Mouse (Mus musculus) v-Abl transformed pro-B cells (cell line): ENCODE results near the gene Krtap16-1.

Experiments
- in situ Hi-C, 2 experiments: fragments of 400-800 bp; cut with MboI; formaldehyde crosslinking; loops; one replicate each; pipeline ENCODE4 v1.15.1; 2025; ENCODE audit not compliant: unreplicated experiment in 2 of 2

Gene Krtap16-1

GRCm38 (mm10) chr11:99986180-99986647 lies at the start of gene Krtap16-1:
Gene Krtap16-1, minus strand, starts transcription at chr11:99986597.
- in situ Hi-C loops, result no loop called here

GRCm38 (mm10) chr11:100029768-100030167 lies 43.4 kb upstream of the Krtap16-1 start, which contains the start of gene Krt33b:
Gene Krt33b, minus strand, starts transcription at chr11:100029868.
- in situ Hi-C loops, result no loop called here

GRCm38 (mm10) chr11:100021438-100021837 lies 35.0 kb upstream of the Krtap16-1 start:
- in situ Hi-C loops, result loop anchor here in 1 of 2 experiments (25.0 kb wide), 1 partner anchor 634 kb away; the partner anchor contains the start of gene Krt10

GRCm38 (mm10) chr11:100019466-100019865 lies 33.1 kb upstream of the Krtap16-1 start:
- in situ Hi-C loops, result loop anchor here in 1 of 2 experiments (25.0 kb wide), 1 partner anchor 632 kb away; the partner anchor contains the start of gene Krt10

- in situ Hi-C loops, result loop anchor here in 1 of 2 experiments (25.0 kb wide), 1 partner anchor 629 kb away; the partner anchor contains the start of gene Krt10
These were observed 29.7 kb upstream of the Krtap16-1 start, which contains the start of gene Krt33a for GRCm38 (mm10) chr11:100016112-100016511. Gene Krt33a, minus strand, starts transcription at chr11:100016212.

- in situ Hi-C loops, result loop anchor here in 1 of 2 experiments (25.0 kb wide), 1 partner anchor 626 kb away; the partner anchor contains the start of gene Krt10
These were observed 27.3 kb upstream of the Krtap16-1 start for GRCm38 (mm10) chr11:100013691-100014171.

- in situ Hi-C loops, result loop anchor here in 1 of 2 experiments (25.0 kb wide), 1 partner anchor 623 kb away; the partner anchor contains the start of gene Krt10
These were observed 24.3 kb upstream of the Krtap16-1 start for GRCm38 (mm10) chr11:100010682-100011081.

GRCm38 (mm10) chr11:100008336-100008735 lies 21.9 kb upstream of the Krtap16-1 start:
- in situ Hi-C loops, result loop anchor here in 1 of 2 experiments (25.0 kb wide), 1 partner anchor 621 kb away; the partner anchor contains the start of gene Krt10

GRCm38 (mm10) chr11:100006624-100007023 lies 20.2 kb upstream of the Krtap16-1 start:
- in situ Hi-C loops, result loop anchor here in 1 of 2 experiments (25.0 kb wide), 1 partner anchor 619 kb away; the partner anchor contains the start of gene Krt10

- in situ Hi-C loops, result loop anchor here in 1 of 2 experiments (25.0 kb wide), 1 partner anchor 619 kb away; the partner anchor contains the start of gene Krt10
These were observed 19.5 kb upstream of the Krtap16-1 start for GRCm38 (mm10) chr11:100005905-100006304.

- in situ Hi-C loops, result loop anchor here in 1 of 2 experiments (25.0 kb wide), 1 partner anchor 618 kb away; the partner anchor contains the start of gene Krt10
These were observed 18.4 kb upstream of the Krtap16-1 start for GRCm38 (mm10) chr11:100004846-100005245.

GRCm38 (mm10) chr11:99999091-99999490 lies 12.7 kb upstream of the Krtap16-1 start:
- in situ Hi-C loops, result no loop called here

GRCm38 (mm10) chr11:99994384-99994661 lies 7.9 kb upstream of the Krtap16-1 start:
- in situ Hi-C loops, result no loop called here

- in situ Hi-C loops, result no loop called here
These were observed 7.4 kb upstream of the Krtap16-1 start, which contains the start of gene Krtap17-1 for GRCm38 (mm10) chr11:99993620-99994383. Gene Krtap17-1, minus strand, starts transcription at chr11:99993994.

- in situ Hi-C loops, result no loop called here
These were observed 4.2 kb upstream of the Krtap16-1 start for GRCm38 (mm10) chr11:99990571-99990970.

GRCm38 (mm10) chr11:99989881-99990405 lies 3.5 kb upstream of the Krtap16-1 start:
- in situ Hi-C loops, result no loop called here

GRCm38 (mm10) chr11:99988530-99988929 lies 2.1 kb upstream of the Krtap16-1 start:
- in situ Hi-C loops, result no loop called here

- in situ Hi-C loops, result no loop called here
These were observed 905 bp downstream of the Krtap16-1 start for GRCm38 (mm10) chr11:99985291-99986092.

GRCm38 (mm10) chr11:99983442-99983841 lies 3.0 kb downstream of the Krtap16-1 start:
- in situ Hi-C loops, result no loop called here

- in situ Hi-C loops, result no loop called here
These were observed 3.7 kb downstream of the Krtap16-1 start for GRCm38 (mm10) chr11:99982731-99983130.
